Mouse (Mus musculus) frontal cortex, postnatal 25 days (tissue): ENCODE data around the gene Lrp10.
A peak's percentile ranks its signal among the peaks of the same experiment; 100 is the strongest.

Source experiments
- DNase-seq, 2 experiments: peaks; one replicate each; pipeline ENCODE4 v3.0.0; 2022; ENCODE audit warnings: low spot score in 2 of 2

Gene Lrp10

GRCm38 (mm10) chr14:54463959-54464292 lies at the start of gene Lrp10:
Gene Lrp10 (plus strand): TSS chr14:54464137.
- DNase-seq = peak; percentile 60 to 76

- DNase-seq = no peak
Measured at GRCm38 (mm10) chr14:54415241-54416020, 48.5 kb upstream of the Lrp10 start.

- DNase-seq = no peak
Measured at GRCm38 (mm10) chr14:54416229-54416775, 47.6 kb upstream of the Lrp10 start.

GRCm38 (mm10) chr14:54416830-54417229 lies 47.1 kb upstream of the Lrp10 start:
- no peak for DNase-seq

GRCm38 (mm10) chr14:54417623-54418081 lies 46.3 kb upstream of the Lrp10 start, which contains the start of gene Slc7a7:
Gene Slc7a7 (minus strand): TSS chr14:54417780.
- DNase-seq = no peak

- no peak for DNase-seq
Measured at GRCm38 (mm10) chr14:54421014-54421413, 42.9 kb upstream of the Lrp10 start.

- no peak for DNase-seq
Measured at GRCm38 (mm10) chr14:54423406-54423805, 40.5 kb upstream of the Lrp10 start.

- DNase-seq = no peak
Measured at GRCm38 (mm10) chr14:54424634-54425033, 39.3 kb upstream of the Lrp10 start.

GRCm38 (mm10) chr14:54425540-54425939 lies 38.4 kb upstream of the Lrp10 start:
- DNase-seq = no peak

GRCm38 (mm10) chr14:54426003-54426688 lies 37.8 kb upstream of the Lrp10 start:
- no peak for DNase-seq

- DNase-seq = peak; percentile 83 to 91
Measured at GRCm38 (mm10) chr14:54426689-54427398, 37.1 kb upstream of the Lrp10 start, which contains the start of gene Mrpl52. Gene Mrpl52 (plus strand): TSS chr14:54426909.

GRCm38 (mm10) chr14:54427696-54428095 lies 36.2 kb upstream of the Lrp10 start:
- no peak for DNase-seq

GRCm38 (mm10) chr14:54428421-54428820 lies 35.5 kb upstream of the Lrp10 start:
- DNase-seq = no peak

- DNase-seq = no peak
Measured at GRCm38 (mm10) chr14:54429332-54430093, 34.4 kb upstream of the Lrp10 start.

GRCm38 (mm10) chr14:54430406-54431145 lies 33.4 kb upstream of the Lrp10 start:
- DNase-seq = no peak

- DNase-seq = no peak
Measured at GRCm38 (mm10) chr14:54431334-54432077, 32.4 kb upstream of the Lrp10 start, which contains the start of gene Mmp14. Gene Mmp14 (plus strand): TSS chr14:54431612.

GRCm38 (mm10) chr14:54432078-54432836 lies 31.7 kb upstream of the Lrp10 start:
- no peak for DNase-seq

- DNase-seq = no peak
Measured at GRCm38 (mm10) chr14:54432837-54433830, 30.8 kb upstream of the Lrp10 start.
